Mouse (Mus musculus) embryonic facial prominence, embryonic 11.5 days (tissue): ENCODE data around the gene Ppp6r3. TPM values are rescaled to one million over a fixed set of nuclear protein-coding genes. Genes with fewer than 3 reads are reported as not detected.

ENCODE experiments used
- ATAC-seq: fragments of 200-750 bp; cut with Nextera tagmentation; replicated peaks from 2 replicates; pipeline ENCODE4 v1.8.0; 2017; ENCODE audit warnings: low read depth; ENCODE audit not compliant: insufficient number of reproducible peaks, low FRiP score, low TSS enrichment
- DNase-seq: peaks from one replicate; pipeline ENCODE4 v3.0.0-alpha.2; 2015; ENCODE audit warnings: low spot score
- H3K27ac ChIP-seq: fragments of 300-500 bp; sonication (generic); replicated peaks from 2 replicates; pipeline ENCODE4 v1.5.1; 2014; ENCODE audit warnings: mild to moderate bottlenecking, low read depth, low read length, control low read depth
- H3K27me3 ChIP-seq: fragments of 300-500 bp; sonication (generic); 2 replicates; pipeline ENCODE4 v1.6.1; 2014; ENCODE audit warnings: mild to moderate bottlenecking, low read length, moderate library complexity, mixed read lengths; ENCODE audit not compliant: control insufficient read depth, insufficient read depth
- H3K36me3 ChIP-seq: fragments of 300-500 bp; sonication (generic); replicated peaks from 2 replicates; pipeline ENCODE4 v1.6.1; 2014; ENCODE audit warnings: low read depth, mild to moderate bottlenecking, low read length, moderate library complexity, mixed read lengths; ENCODE audit not compliant: control insufficient read depth, insufficient read depth
- H3K4me1 ChIP-seq: fragments of 300-500 bp; sonication (generic); 2 replicates; pipeline ENCODE4 v1.6.1; 2014; ENCODE audit warnings: low read length, mixed read lengths; ENCODE audit not compliant: control insufficient read depth, insufficient read depth
- H3K4me2 ChIP-seq: fragments of 300-500 bp; sonication (generic); 2 replicates; pipeline ENCODE4 v1.6.1; 2014; ENCODE audit warnings: low read depth, mild to moderate bottlenecking, control low read depth, low read length, moderate library complexity
- H3K4me3 ChIP-seq: fragments of 300-500 bp; sonication (generic); 2 replicates; pipeline ENCODE4 v1.5.1; 2014; ENCODE audit warnings: low read depth, low read length, control low read depth
- H3K9ac ChIP-seq: fragments of 300-500 bp; sonication (generic); replicated peaks from 2 replicates; pipeline ENCODE4 v1.6.1; 2014; ENCODE audit warnings: mild to moderate bottlenecking, control low read depth, low read length
- H3K9me3 ChIP-seq: fragments of 300-500 bp; sonication (generic); replicated peaks from 2 replicates; pipeline ENCODE4 v1.6.1; 2016; ENCODE audit warnings: mild to moderate bottlenecking, low read length, inconsistent platforms, mixed read lengths; ENCODE audit not compliant: control insufficient read depth
- WGBS: fragments of 180-500 bp; shearing (Covaris S2); extraction: QIAGEN DNeasy Blood & Tissue Kit; methylation state at CpG from one replicate; pipeline ENCODE4 v1.1.7; 2014; 5-methylcytosine and 5-hydroxymethylcytosine counted together
- polyA plus RNA-seq: library from polyadenylated mRNA; unstranded; fragments of >200 nt; fragmentation: Nextera tagmentation; extraction: Ambion mirVana; gene quantifications from 2 replicates; pipeline ENCODE4 v1.2.1, GENCODE M21; 2014

The Ppp6r3 gene
- polyA plus RNA-seq, 1 experiment from 2014 or later = 83.2 TPM

- no peak overlapping the region for H3K9ac ChIP-seq
- no peaks in the 10 kb centered on the region for H3K36me3 ChIP-seq
- H3K4me3 ChIP-seq = no peak overlapping the region
- WGBS = 100% methylated on average over 1 of the region's 1 CpGs
- DNase-seq (no peak), ATAC-seq (no peak)
- no peak overlapping the region for H3K4me2 ChIP-seq
- H3K27me3 ChIP-seq = no peaks in the 10 kb centered on the region
- H3K4me1 ChIP-seq = no peaks in the 10 kb centered on the region
- no peak overlapping the region for H3K27ac ChIP-seq
- no peaks in the 10 kb centered on the region for H3K9me3 ChIP-seq
Observed at GRCm38 (mm10) chr19:3548311-3548710, 27.2 kb downstream of the Ppp6r3 start.

GRCm38 (mm10) chr19:3544995-3545394 is 30.6 kb downstream of the Ppp6r3 start:
- Histone ChIP-seq H3K27ac (no peak overlapping the region), H3K4me1 (no peaks in the 10 kb centered on the region), H3K27me3 (no peaks in the 10 kb centered on the region), H3K4me3 (no peak overlapping the region), H3K4me2 (no peak overlapping the region), H3K9ac (no peak overlapping the region), H3K9me3 (no peaks in the 10 kb centered on the region), H3K36me3 (no peaks in the 10 kb centered on the region; the same call in 1 of the 2 replicates)
- DNase-seq = no peak
- WGBS = 96% methylated on average over 2 of the region's 2 CpGs
- ATAC-seq = no peak

- 95% methylated on average over 4 of the region's 4 CpGs for WGBS
- Histone ChIP-seq H3K4me3 (no peak overlapping the region), H3K36me3 (no peaks in the 10 kb centered on the region; the same call in 1 of the 2 replicates), H3K9me3 (no peaks in the 10 kb centered on the region), H3K27ac (no peak overlapping the region), H3K9ac (no peak overlapping the region), H3K4me1 (no peaks in the 10 kb centered on the region), H3K4me2 (no peak overlapping the region), H3K27me3 (no peaks in the 10 kb centered on the region)
- DNase-seq (no peak), ATAC-seq (no peak)
Observed at GRCm38 (mm10) chr19:3542591-3542990, 33.0 kb downstream of the Ppp6r3 start.

GRCm38 (mm10) chr19:3540997-3541396 is 34.6 kb downstream of the Ppp6r3 start:
- Histone ChIP-seq H3K27me3 (no peaks in the 10 kb centered on the region), H3K4me2 (no peak overlapping the region), H3K27ac (no peak overlapping the region), H3K9ac (no peak overlapping the region), H3K4me3 (no peak overlapping the region), H3K9me3 (no peaks in the 10 kb centered on the region), H3K36me3 (no peaks in the 10 kb centered on the region; the same call in 1 of the 2 replicates), H3K4me1 (no peaks in the 10 kb centered on the region)
- ATAC-seq = no peak
- 95% methylated on average over 5 of the region's 5 CpGs for WGBS
- DNase-seq = no peak

- Histone ChIP-seq H3K4me2 (no peak overlapping the region), H3K4me1 (no peaks in the 10 kb centered on the region), H3K9me3 (no peaks in the 10 kb centered on the region), H3K9ac (no peak overlapping the region), H3K27me3 (no peaks in the 10 kb centered on the region), H3K4me3 (no peak overlapping the region), H3K36me3 (no peaks in the 10 kb centered on the region; the same call in 1 of the 2 replicates), H3K27ac (no peak overlapping the region)
- no peak for ATAC-seq
- WGBS = 96% methylated on average over 2 of the region's 2 CpGs
- DNase-seq = no peak
Observed at GRCm38 (mm10) chr19:3540254-3540653, 35.3 kb downstream of the Ppp6r3 start.

- Histone ChIP-seq H3K9ac (no peak overlapping the region), H3K4me2 (no peak overlapping the region), H3K27me3 (no peaks in the 10 kb centered on the region), H3K36me3 (no peaks in the 10 kb centered on the region; the same call in 1 of the 2 replicates), H3K4me3 (no peak overlapping the region), H3K27ac (no peak overlapping the region), H3K4me1 (no peaks in the 10 kb centered on the region), H3K9me3 (no peaks in the 10 kb centered on the region)
- ATAC-seq (no peak), DNase-seq (no peak)
- WGBS = 79% methylated on average over 5 of the region's 5 CpGs
Observed at GRCm38 (mm10) chr19:3539456-3539855, 36.1 kb downstream of the Ppp6r3 start.

- Histone ChIP-seq H3K27me3 (no peaks in the 10 kb centered on the region), H3K36me3 (no peaks in the 10 kb centered on the region; the same call in 1 of the 2 replicates), H3K9me3 (no peaks in the 10 kb centered on the region), H3K4me1 (no peaks in the 10 kb centered on the region), H3K27ac (no peak overlapping the region), H3K9ac (no peak overlapping the region), H3K4me2 (no peak overlapping the region), H3K4me3 (no peak overlapping the region)
- DNase-seq = no peak
- over 99% methylated on average over 6 of the region's 6 CpGs for WGBS
- ATAC-seq = no peak
Observed at GRCm38 (mm10) chr19:3537658-3538057, 37.9 kb downstream of the Ppp6r3 start.

- Histone ChIP-seq H3K9ac (no peak overlapping the region), H3K27me3 (no peaks in the 10 kb centered on the region), H3K4me2 (no peak overlapping the region), H3K9me3 (no peaks in the 10 kb centered on the region), H3K4me3 (no peak overlapping the region), H3K36me3 (no peaks in the 10 kb centered on the region), H3K27ac (no peak overlapping the region), H3K4me1 (no peaks in the 10 kb centered on the region)
- ATAC-seq (no peak), DNase-seq (no peak)
- WGBS = 87% methylated on average over 3 of the region's 3 CpGs
Observed at GRCm38 (mm10) chr19:3534945-3535344, 40.6 kb downstream of the Ppp6r3 start.
